Mouse (Mus musculus): ENCODE results near the gene Jade3.
"Not testable (repeated sequence)": the region's sequence is repeated elsewhere in the genome, so short reads cannot be mapped to it uniquely, and the experiment has no call there.

Gene Jade3

GRCm38 (mm10) chrX:20425140-20425838 is at the start of gene Jade3:
Gene Jade3, plus strand, starts transcription at chrX:20425688.
- in situ Hi-C loops (cut with MboI; ENCODE audit: low pct_unique_long_range_greater_than_20kb in 1 of 2, low sequenced_read_pairs in 2 of 2, unreplicated experiment in 1 of 2) = no loop called here

- in situ Hi-C loops (cut with MboI; ENCODE audit: low pct_unique_long_range_greater_than_20kb in 1 of 2, low sequenced_read_pairs in 2 of 2, unreplicated experiment in 1 of 2) = no loop called here
Observed at GRCm38 (mm10) chrX:20379347-20380014, 46.0 kb upstream of the Jade3 start.

- in situ Hi-C loops (cut with MboI; ENCODE audit: low pct_unique_long_range_greater_than_20kb in 1 of 2, low sequenced_read_pairs in 2 of 2, unreplicated experiment in 1 of 2) = no loop called here
Observed at GRCm38 (mm10) chrX:20382260-20382659, 43.2 kb upstream of the Jade3 start.

GRCm38 (mm10) chrX:20387006-20387405 is 38.5 kb upstream of the Jade3 start:
- in situ Hi-C loops (cut with MboI; ENCODE audit: low pct_unique_long_range_greater_than_20kb in 1 of 2, low sequenced_read_pairs in 2 of 2, unreplicated experiment in 1 of 2) = no loop called here

- in situ Hi-C loops (cut with MboI; ENCODE audit: low pct_unique_long_range_greater_than_20kb in 1 of 2, low sequenced_read_pairs in 2 of 2, unreplicated experiment in 1 of 2) = not testable (repeated sequence)
Observed at GRCm38 (mm10) chrX:20391964-20392363, 33.5 kb upstream of the Jade3 start.

GRCm38 (mm10) chrX:20392942-20393341 is 32.5 kb upstream of the Jade3 start:
- in situ Hi-C loops (cut with MboI; ENCODE audit: low pct_unique_long_range_greater_than_20kb in 1 of 2, low sequenced_read_pairs in 2 of 2, unreplicated experiment in 1 of 2) = no loop called here

GRCm38 (mm10) chrX:20404068-20404467 is 21.4 kb upstream of the Jade3 start:
- in situ Hi-C loops (cut with MboI; ENCODE audit: low pct_unique_long_range_greater_than_20kb in 1 of 2, low sequenced_read_pairs in 2 of 2, unreplicated experiment in 1 of 2) = loop anchor here in 1 of 2 experiments (10.0 kb wide), 1 partner anchor 59 kb away; no protein-coding TSS in a partner anchor

GRCm38 (mm10) chrX:20406909-20407308 is 18.6 kb upstream of the Jade3 start:
- in situ Hi-C loops (cut with MboI; ENCODE audit: low pct_unique_long_range_greater_than_20kb in 1 of 2, low sequenced_read_pairs in 2 of 2, unreplicated experiment in 1 of 2) = loop anchor here in 1 of 2 experiments (10.0 kb wide), 1 partner anchor 62 kb away; no protein-coding TSS in a partner anchor

GRCm38 (mm10) chrX:20407676-20408075 is 17.8 kb upstream of the Jade3 start:
- in situ Hi-C loops (cut with MboI; ENCODE audit: low pct_unique_long_range_greater_than_20kb in 1 of 2, low sequenced_read_pairs in 2 of 2, unreplicated experiment in 1 of 2) = loop anchor here in 1 of 2 experiments (10.0 kb wide), 1 partner anchor 63 kb away; no protein-coding TSS in a partner anchor

- in situ Hi-C loops (cut with MboI; ENCODE audit: low pct_unique_long_range_greater_than_20kb in 1 of 2, low sequenced_read_pairs in 2 of 2, unreplicated experiment in 1 of 2) = no loop called here
Observed at GRCm38 (mm10) chrX:20411382-20411781, 14.1 kb upstream of the Jade3 start.

- in situ Hi-C loops (cut with MboI; ENCODE audit: low pct_unique_long_range_greater_than_20kb in 1 of 2, low sequenced_read_pairs in 2 of 2, unreplicated experiment in 1 of 2) = no loop called here
Observed at GRCm38 (mm10) chrX:20412221-20412620, 13.3 kb upstream of the Jade3 start.

GRCm38 (mm10) chrX:20414885-20415622 is 10.4 kb upstream of the Jade3 start:
- in situ Hi-C loops (cut with MboI; ENCODE audit: low pct_unique_long_range_greater_than_20kb in 1 of 2, low sequenced_read_pairs in 2 of 2, unreplicated experiment in 1 of 2) = no loop called here

- in situ Hi-C loops (cut with MboI; ENCODE audit: low pct_unique_long_range_greater_than_20kb in 1 of 2, low sequenced_read_pairs in 2 of 2, unreplicated experiment in 1 of 2) = no loop called here
Observed at GRCm38 (mm10) chrX:20418461-20418860, 7.0 kb upstream of the Jade3 start.

- in situ Hi-C loops (cut with MboI; ENCODE audit: low pct_unique_long_range_greater_than_20kb in 1 of 2, low sequenced_read_pairs in 2 of 2, unreplicated experiment in 1 of 2) = no loop called here
Observed at GRCm38 (mm10) chrX:20419536-20419935, 6.0 kb upstream of the Jade3 start.

GRCm38 (mm10) chrX:20425839-20426449 is 456 bp downstream of the Jade3 start:
- in situ Hi-C loops (cut with MboI; ENCODE audit: low pct_unique_long_range_greater_than_20kb in 1 of 2, low sequenced_read_pairs in 2 of 2, unreplicated experiment in 1 of 2) = no loop called here

- in situ Hi-C loops (cut with MboI; ENCODE audit: low pct_unique_long_range_greater_than_20kb in 1 of 2, low sequenced_read_pairs in 2 of 2, unreplicated experiment in 1 of 2) = no loop called here
Observed at GRCm38 (mm10) chrX:20483213-20483612, 57.7 kb downstream of the Jade3 start.

GRCm38 (mm10) chrX:20497682-20498081 is 72.2 kb downstream of the Jade3 start:
- in situ Hi-C loops (cut with MboI; ENCODE audit: low pct_unique_long_range_greater_than_20kb in 1 of 2, low sequenced_read_pairs in 2 of 2, unreplicated experiment in 1 of 2) = no loop called here

- in situ Hi-C loops (cut with MboI; ENCODE audit: low pct_unique_long_range_greater_than_20kb in 1 of 2, low sequenced_read_pairs in 2 of 2, unreplicated experiment in 1 of 2) = no loop called here
Observed at GRCm38 (mm10) chrX:20520290-20520939, 94.9 kb downstream of the Jade3 start.

Measured in mouse embryonic stem cell (cell line).